Mouse (Mus musculus) ovary, postnatal 14 days (tissue): ENCODE measurements at regions not wholly inside any gene's neighbourhood (a gene's known extent, or its start where the extent isn't known, plus 50 kb on each side); places are given as distances from the start of the nearest gene placed in this dataset.

Experiments used
- DNase-seq: peaks from one replicate; pipeline ENCODE4 v3.0.0; 2022; ENCODE audit warnings: low spot score

- peak; percentile 1 for DNase-seq
Measured at GRCm38 (mm10) chr2:106256012-106256411, 252.7 kb upstream of the Dnajc24 start.

- DNase-seq = no peak
Measured at GRCm38 (mm10) chr2:106234358-106234757, 231.0 kb upstream of the Dnajc24 start.

GRCm38 (mm10) chr2:106231136-106231535, 227.8 kb upstream of the Dnajc24 start:
- DNase-seq = no peak

- no peak for DNase-seq
Measured at GRCm38 (mm10) chr2:106230021-106230420, 226.7 kb upstream of the Dnajc24 start.

GRCm38 (mm10) chr2:106228249-106228648, 224.9 kb upstream of the Dnajc24 start:
- DNase-seq = no peak

- no peak for DNase-seq
Measured at GRCm38 (mm10) chr2:106216169-106216568, 212.8 kb upstream of the Dnajc24 start.

- no peak for DNase-seq
Measured at GRCm38 (mm10) chr2:106213740-106214139, 210.4 kb upstream of the Dnajc24 start.

GRCm38 (mm10) chr2:106210773-106211172, 207.4 kb upstream of the Dnajc24 start:
- DNase-seq = no peak

GRCm38 (mm10) chr2:106208767-106209250, 205.5 kb upstream of the Dnajc24 start:
- DNase-seq = no peak

GRCm38 (mm10) chr2:106200130-106200529, 196.8 kb upstream of the Dnajc24 start:
- no peak for DNase-seq

- DNase-seq = no peak
Measured at GRCm38 (mm10) chr2:106195170-106195569, 191.8 kb upstream of the Dnajc24 start.

- peak; percentile 74 for DNase-seq
Measured at GRCm38 (mm10) chr2:106194369-106195023, 191.1 kb upstream of the Dnajc24 start.

- no peak for DNase-seq
Measured at GRCm38 (mm10) chr2:106193889-106194347, 190.6 kb upstream of the Dnajc24 start.

- DNase-seq = no peak
Measured at GRCm38 (mm10) chr2:106190579-106191322, 187.4 kb upstream of the Dnajc24 start.

- DNase-seq = no peak
Measured at GRCm38 (mm10) chr2:106183651-106184050, 180.3 kb upstream of the Dnajc24 start.

- no peak for DNase-seq
Measured at GRCm38 (mm10) chr2:106182051-106182450, 178.7 kb upstream of the Dnajc24 start.

GRCm38 (mm10) chr2:106162681-106163080, 159.3 kb upstream of the Dnajc24 start:
- DNase-seq = no peak

GRCm38 (mm10) chr2:106161877-106162276, 158.5 kb upstream of the Dnajc24 start:
- DNase-seq = no peak

- no peak for DNase-seq
Measured at GRCm38 (mm10) chr2:106149701-106150100, 146.4 kb upstream of the Dnajc24 start.

GRCm38 (mm10) chr2:106140931-106141330, 137.6 kb upstream of the Dnajc24 start:
- no peak for DNase-seq

GRCm38 (mm10) chr2:106101002-106101401, 97.7 kb upstream of the Dnajc24 start:
- no peak for DNase-seq

- no peak for DNase-seq
Measured at GRCm38 (mm10) chr2:106086121-106086520, 82.8 kb upstream of the Dnajc24 start.
